19 mouse cellular contexts compared by ENCODE assay signal in genomic region chr2:180764986-180765385, GRCm38 (mm10). TPM values are rescaled to one million over a fixed set of nuclear protein-coding genes. Genes with fewer than 3 reads are reported as not detected.
DNase-seq lines count a peak whose midpoint lies in the region; ATAC-seq lines count a peak whose summit lies in the region.
"Had no signal": no experiment of that assay in that cellular context is flagged by ENCODE, and none has a peak within 500 bp of the region (broad histone marks: within the 10 kb centered on the region; RNA-seq: fewer than 3 reads in every experiment).

No protein-coding gene starts in this region.

- no peaks in the 10 kb centered on the region for H3K4me1 ChIP-seq in forebrain, embryonic 13.5 days
- H3K4me1 ChIP-seq in forebrain, embryonic 15.5 days: no peaks in the 10 kb centered on the region
- no peaks in the 10 kb centered on the region for H3K4me1 ChIP-seq in midbrain, embryonic 12.5 days
- peaks cover 11% of the 10 kb centered on the region; the same call in 1 of the 2 replicates for H3K4me1 ChIP-seq in midbrain, embryonic 15.5 days
- peaks cover 14% of the 10 kb centered on the region; the same call in 1 of the 2 replicates for H3K4me1 ChIP-seq in hindbrain, embryonic 13.5 days (replicated peaks)
- H3K4me1 ChIP-seq: heart, embryonic 10.5 days; limb, embryonic 12.5 days; liver, embryonic 13.5 days; lung, embryonic 15.5 days had no signal

- H3K4me2 ChIP-seq in forebrain, embryonic 13.5 days: no peak overlapping the region
- no peak overlapping the region for H3K4me2 ChIP-seq in forebrain, embryonic 15.5 days (replicated peaks)
- H3K4me2 ChIP-seq in midbrain, embryonic 12.5 days (replicated peaks): no peak overlapping the region
- H3K4me2 ChIP-seq in midbrain, embryonic 15.5 days: no peak overlapping the region
- no peak overlapping the region for H3K4me2 ChIP-seq in hindbrain, embryonic 13.5 days
- H3K4me2 ChIP-seq: limb, embryonic 12.5 days; liver, embryonic 13.5 days; lung, embryonic 15.5 days had no signal

- DNase-seq in skeletal muscle tissue, adult 2 months (ENCODE audit: low read depth, low spot score): peak; percentile 17
- no peak for DNase-seq in spleen, postnatal 10 days (ENCODE audit: low spot score in 2 of 2)
- DNase-seq: adrenal gland, postnatal 36 days; forebrain, postnatal 0 days; gastrocnemius, postnatal 10 days; heart, postnatal 10 days; kidney, adult 2 months; kidney, postnatal 14 days; liver, embryonic 13.5 days; thymus, adult 18-20 months had no signal

- no peak overlapping the region for H3K4me3 ChIP-seq in forebrain, embryonic 13.5 days
- no peak overlapping the region for H3K4me3 ChIP-seq in forebrain, embryonic 15.5 days
- H3K4me3 ChIP-seq in midbrain, embryonic 12.5 days: no peak overlapping the region
- no peak overlapping the region for H3K4me3 ChIP-seq in midbrain, embryonic 15.5 days
- H3K4me3 ChIP-seq in hindbrain, embryonic 13.5 days: no peak overlapping the region
- H3K4me3 ChIP-seq: heart, embryonic 10.5 days; limb, embryonic 12.5 days; liver, embryonic 13.5 days; lung, embryonic 15.5 days had no signal

- 0 out of 2 replicates have a peak overlapping the region, but pooled peaks have one; percentile 8 for H3K9ac ChIP-seq in forebrain, embryonic 13.5 days
- H3K9ac ChIP-seq in forebrain, embryonic 15.5 days (replicated peaks): no peak overlapping the region
- no peak overlapping the region for H3K9ac ChIP-seq in midbrain, embryonic 12.5 days (replicated peaks)
- no peak overlapping the region for H3K9ac ChIP-seq in midbrain, embryonic 15.5 days
- no peak overlapping the region for H3K9ac ChIP-seq in hindbrain, embryonic 13.5 days
- H3K9ac ChIP-seq: forebrain, postnatal 0 days; limb, embryonic 12.5 days; liver, embryonic 13.5 days; lung, embryonic 15.5 days had no signal

- peaks cover 21% of the 10 kb centered on the region; the same call in 1 of the 2 replicates for H3K27me3 ChIP-seq in forebrain, embryonic 13.5 days
- 0 out of 2 replicates have a peak, but pooled peaks cover 3% of the 10 kb centered on the region for H3K27me3 ChIP-seq in forebrain, embryonic 15.5 days
- peaks cover 7% of the 10 kb centered on the region; the same call in 1 of the 2 replicates for H3K27me3 ChIP-seq in midbrain, embryonic 12.5 days
- no peaks in the 10 kb centered on the region for H3K27me3 ChIP-seq in midbrain, embryonic 15.5 days (replicated peaks)
- peaks cover 22% of the 10 kb centered on the region for H3K27me3 ChIP-seq in hindbrain, embryonic 13.5 days

- no peak overlapping the region for H3K27ac ChIP-seq in forebrain, embryonic 13.5 days
- no peak overlapping the region for H3K27ac ChIP-seq in forebrain, embryonic 15.5 days (replicated peaks)
- H3K27ac ChIP-seq in midbrain, embryonic 12.5 days (replicated peaks): peak overlapping the region; percentile 43
- no peak overlapping the region for H3K27ac ChIP-seq in midbrain, embryonic 15.5 days
- peak overlapping the region; percentile 35; the same call in 1 of the 2 replicates for H3K27ac ChIP-seq in hindbrain, embryonic 13.5 days
- H3K27ac ChIP-seq: heart, embryonic 10.5 days; limb, embryonic 12.5 days; liver, embryonic 13.5 days; lung, embryonic 15.5 days had no signal

- WGBS in forebrain, embryonic 13.5 days: 65% methylated on average over 11 of the region's 11 CpGs
- WGBS in forebrain, embryonic 15.5 days: 61% methylated on average over 11 of the region's 11 CpGs
- WGBS in midbrain, embryonic 12.5 days: 54% methylated on average over 11 of the region's 11 CpGs
- 46% methylated on average over 11 of the region's 11 CpGs for WGBS in midbrain, embryonic 15.5 days
- 34% methylated on average over 11 of the region's 11 CpGs for WGBS in hindbrain, embryonic 13.5 days

- ATAC-seq in forebrain, embryonic 13.5 days: no peak
- ATAC-seq in forebrain, embryonic 15.5 days (replicated peaks): no peak
- ATAC-seq in midbrain, embryonic 12.5 days (ENCODE audit: low FRiP score, low read depth): no peak; the same call in 1 of the 2 replicates
- no peak for ATAC-seq in midbrain, embryonic 15.5 days (replicated peaks)
- ATAC-seq in hindbrain, embryonic 13.5 days (ENCODE audit: low FRiP score): no peak
- ATAC-seq: forebrain, postnatal 0 days had no signal

- H3K9me3 ChIP-seq in forebrain, embryonic 13.5 days (replicated peaks): no peaks in the 10 kb centered on the region
- no peaks in the 10 kb centered on the region for H3K9me3 ChIP-seq in forebrain, embryonic 15.5 days
- no peaks in the 10 kb centered on the region for H3K9me3 ChIP-seq in midbrain, embryonic 12.5 days
- no peaks in the 10 kb centered on the region for H3K9me3 ChIP-seq in midbrain, embryonic 15.5 days
- H3K9me3 ChIP-seq in hindbrain, embryonic 13.5 days: no peaks in the 10 kb centered on the region
- H3K9me3 ChIP-seq: heart, embryonic 10.5 days; limb, embryonic 12.5 days; liver, embryonic 13.5 days; lung, embryonic 15.5 days had no signal

- H3K36me3 ChIP-seq in forebrain, embryonic 13.5 days (ENCODE audit: poor library complexity, severe bottlenecking): no peaks in the 10 kb centered on the region
- H3K36me3 ChIP-seq in forebrain, embryonic 15.5 days: no peaks in the 10 kb centered on the region
- no peaks in the 10 kb centered on the region for H3K36me3 ChIP-seq in midbrain, embryonic 12.5 days
- no peaks in the 10 kb centered on the region for H3K36me3 ChIP-seq in midbrain, embryonic 15.5 days (replicated peaks)
- no peaks in the 10 kb centered on the region for H3K36me3 ChIP-seq in hindbrain, embryonic 13.5 days
- H3K36me3 ChIP-seq: heart, embryonic 10.5 days; limb, embryonic 12.5 days; liver, embryonic 13.5 days; lung, embryonic 15.5 days had no signal

RNA-seq across cellular contexts. Expression of gene Bhlhe23, which starts 11.7 kb away (rescaled TPM):
- polyA plus RNA-seq in forebrain, embryonic 13.5 days (2015; fragmentation: Nextera tagmentation; extraction: Ambion mirVana): 0.40 and 1.2 TPM in 2 replicates
- 0.51 and 1.1 TPM in 2 replicates for polyA plus RNA-seq in forebrain, embryonic 15.5 days (2015; fragmentation: Nextera tagmentation; extraction: Ambion mirVana)
- polyA plus RNA-seq in midbrain, embryonic 12.5 days (2016; fragmentation: Nextera tagmentation; extraction: Ambion mirVana): 26.0 and 29.3 TPM in 2 replicates
- 14.9 and 16.5 TPM in 2 replicates for polyA plus RNA-seq in midbrain, embryonic 15.5 days (2015; fragmentation: Nextera tagmentation; extraction: Ambion mirVana)
- 1.2 and 2.5 TPM in 2 replicates for polyA plus RNA-seq in hindbrain, embryonic 13.5 days (2015; fragmentation: Nextera tagmentation; extraction: Ambion mirVana)
- polyA plus RNA-seq: kidney, adult 2 months; limb, embryonic 12.5 days; liver, embryonic 13.5 days; lung, embryonic 15.5 days; stomach, embryonic 14.5 days had no signal

RNA-seq across cellular contexts. Expression of gene Slc17a9, which starts 39.9 kb away (rescaled TPM):
- polyA plus RNA-seq in forebrain, embryonic 13.5 days (2015; fragmentation: Nextera tagmentation; extraction: Ambion mirVana): 0.18 and 0.58 TPM in 2 replicates
- 0.13 and 0.29 TPM in 2 replicates for polyA plus RNA-seq in forebrain, embryonic 15.5 days (2015; fragmentation: Nextera tagmentation; extraction: Ambion mirVana)
- 0.17 and 0.22 TPM in 2 replicates for polyA plus RNA-seq in midbrain, embryonic 12.5 days (2016; fragmentation: Nextera tagmentation; extraction: Ambion mirVana)
- 0.17 and 0.26 TPM in 2 replicates for polyA plus RNA-seq in midbrain, embryonic 15.5 days (2015; fragmentation: Nextera tagmentation; extraction: Ambion mirVana)
- 0.19 and 0.83 TPM in 2 replicates for polyA plus RNA-seq in hindbrain, embryonic 13.5 days (2015; fragmentation: Nextera tagmentation; extraction: Ambion mirVana)

RNA-seq across cellular contexts. Expression of gene Gid8, which starts 55.1 kb away (rescaled TPM):
- polyA plus RNA-seq in forebrain, embryonic 13.5 days (2015; fragmentation: Nextera tagmentation; extraction: Ambion mirVana): 55.3 and 56.3 TPM in 2 replicates
- 58.0 and 58.7 TPM in 2 replicates for polyA plus RNA-seq in forebrain, embryonic 15.5 days (2015; fragmentation: Nextera tagmentation; extraction: Ambion mirVana)
- 54.6 and 59.2 TPM in 2 replicates for polyA plus RNA-seq in midbrain, embryonic 12.5 days (2016; fragmentation: Nextera tagmentation; extraction: Ambion mirVana)
- 56.1 and 60.7 TPM in 2 replicates for polyA plus RNA-seq in midbrain, embryonic 15.5 days (2015; fragmentation: Nextera tagmentation; extraction: Ambion mirVana)
- 56.6 and 58.7 TPM in 2 replicates for polyA plus RNA-seq in hindbrain, embryonic 13.5 days (2015; fragmentation: Nextera tagmentation; extraction: Ambion mirVana)

RNA-seq across cellular contexts. Expression of gene Dido1, which starts 55.2 kb away (rescaled TPM):
- 33.4 and 35.7 TPM in 2 replicates for polyA plus RNA-seq in forebrain, embryonic 13.5 days (2015; fragmentation: Nextera tagmentation; extraction: Ambion mirVana)
- polyA plus RNA-seq in forebrain, embryonic 15.5 days (2015; fragmentation: Nextera tagmentation; extraction: Ambion mirVana): 29.6 and 30.8 TPM in 2 replicates
- polyA plus RNA-seq in midbrain, embryonic 12.5 days (2016; fragmentation: Nextera tagmentation; extraction: Ambion mirVana): 41.4 and 43.6 TPM in 2 replicates
- polyA plus RNA-seq in midbrain, embryonic 15.5 days (2015; fragmentation: Nextera tagmentation; extraction: Ambion mirVana): 29.0 and 30.1 TPM in 2 replicates
- 27.6 and 29.7 TPM in 2 replicates for polyA plus RNA-seq in hindbrain, embryonic 13.5 days (2015; fragmentation: Nextera tagmentation; extraction: Ambion mirVana)

Comparison
In these comparisons a context has a peak if more than half of its experiments do, and no peak if none do; other contexts are left out.
1. H3K27ac ChIP-seq: peak in midbrain, embryonic 12.5 days (single experiment) and hindbrain, embryonic 13.5 days (single experiment); none in forebrain, embryonic 13.5 days (single experiment), forebrain, embryonic 15.5 days (single experiment) and midbrain, embryonic 15.5 days (single experiment).